Mouse (Mus musculus) heart, adult 2 months (tissue): ENCODE measurements around the gene Ddr2.
"Not testable (repeated sequence)": the region's sequence is repeated elsewhere in the genome, so short reads cannot be mapped to it uniquely, and the experiment has no call there.

Experiments
- CTCF ChIP-seq: fragments of 200-600 bp; IDR thresholded peaks from 2 replicates; pipeline ENCODE4 v1.8.1; 2022; ENCODE audit warnings: antibody characterized with exemption, mild to moderate bottlenecking, moderate library complexity
- EP300 ChIP-seq: fragments of 200-500 bp; IDR thresholded peaks from 2 replicates; pipeline ENCODE4 v1.6.1; 2011; ENCODE audit warnings: low read depth, low read length, control low read depth; ENCODE audit not compliant: insufficient read depth
- POLR2A ChIP-seq: fragments of 200-500 bp; IDR thresholded peaks from 2 replicates; pipeline ENCODE4 v1.6.1; 2011; ENCODE audit warnings: mild to moderate bottlenecking, low read depth, low read length, control low read depth; ENCODE audit not compliant: insufficient read depth

GRCm38 (mm10) chr1:169993901-169994300 is 116.7 kb downstream of the Ddr2 start:
- not testable (repeated sequence) for TF ChIP-seq CTCF, POLR2A, EP300
